Comparison of ENCODE assay signal across 8 mouse cellular contexts in genomic region chr15:84681455-84682193, GRCm38 (mm10). TPM values are rescaled to one million over a fixed set of nuclear protein-coding genes. Genes with fewer than 3 reads are reported as not detected.
A peak's percentile ranks its signal among the peaks of the same experiment; 100 is the strongest.
DNase-seq lines count a peak whose midpoint lies in the region; ATAC-seq and TF ChIP-seq lines count a peak whose summit lies in the region.

No protein-coding gene starts in this region.

- WGBS in forebrain, embryonic 14.5 days = 2% methylated on average over 28 of the region's 31 CpGs
- 2% methylated on average over 29 of the region's 31 CpGs for WGBS in hindbrain, embryonic 14.5 days
- 2% methylated on average over 31 of the region's 31 CpGs for WGBS in liver, embryonic 12.5 days (ENCODE audit: insufficient replicate concordance)
- 6% methylated on average over 31 of the region's 31 CpGs for WGBS in olfactory bulb, adult 2 months

- peak overlapping the region; percentile 95 for H3K4me2 ChIP-seq in forebrain, embryonic 14.5 days (ENCODE audit: low read length)
- H3K4me2 ChIP-seq in hindbrain, embryonic 14.5 days (replicated peaks) = peak overlapping the region; percentile 96
- H3K4me2 ChIP-seq in liver, embryonic 12.5 days = peak overlapping the region; percentile 87

- CTCF ChIA-PET in Patski (lab: Charles Lee) = interaction anchor here (0.6 to 0.9 kb wide), 2 partner anchors 9 to 234 kb away, joined by 3 read pairs; no protein-coding TSS in a partner anchor

- no peaks in the 10 kb centered on the region for H3K4me1 ChIP-seq in forebrain, embryonic 14.5 days (ENCODE audit: control insufficient read depth, insufficient read depth, low read length)
- peaks cover 19% of the 10 kb centered on the region for H3K4me1 ChIP-seq in hindbrain, embryonic 14.5 days (replicated peaks; ENCODE audit: control insufficient read depth, insufficient read depth, low read length)
- peaks cover 52% of the 10 kb centered on the region for H3K4me1 ChIP-seq in liver, embryonic 12.5 days
- H3K4me1 ChIP-seq in olfactory bulb, adult 2 months (ENCODE audit: control insufficient read depth, insufficient read depth, low read length) = peaks cover 19% of the 10 kb centered on the region

- no peak for TF ChIP-seq POLR2A in olfactory bulb, adult 2 months (IDR thresholded peaks at IDR 0.05; ENCODE audit: insufficient read depth, low read depth, low read length)

- no peaks in the 10 kb centered on the region for H3K9me3 ChIP-seq in forebrain, embryonic 14.5 days (replicated peaks; ENCODE audit: control insufficient read depth, low read length)
- H3K9me3 ChIP-seq in hindbrain, embryonic 14.5 days (ENCODE audit: control insufficient read depth, low read length) = no peaks in the 10 kb centered on the region
- no peaks in the 10 kb centered on the region for H3K9me3 ChIP-seq in liver, embryonic 12.5 days (replicated peaks)

- peak overlapping the region; percentile 44 for H3K4me3 ChIP-seq in forebrain, embryonic 14.5 days (ENCODE audit: low read depth, low read length)
- H3K4me3 ChIP-seq in hindbrain, embryonic 14.5 days (replicated peaks; ENCODE audit: low read length) = peak overlapping the region; percentile 48
- H3K4me3 ChIP-seq in liver, embryonic 12.5 days = peak overlapping the region; percentile 67
- H3K4me3 ChIP-seq in olfactory bulb, adult 2 months (ENCODE audit: insufficient read depth, low read depth, low read length) = peak overlapping the region; percentile 53

- POLR2A ChIA-PET in Patski (lab: Charles Lee) = interaction anchor here (0.6 to 1.4 kb wide), 2 partner anchors 17 to 43 kb away, joined by 3 to 4 read pairs; no protein-coding TSS in a partner anchor

- peak overlapping the region; percentile 54; the same call in 1 of the 2 replicates for H3K9ac ChIP-seq in forebrain, embryonic 14.5 days (ENCODE audit: low read length)
- peak overlapping the region; percentile 46 for H3K9ac ChIP-seq in hindbrain, embryonic 14.5 days
- peak overlapping the region; percentile 66 for H3K9ac ChIP-seq in liver, embryonic 12.5 days

- no peaks in the 10 kb centered on the region for H3K27me3 ChIP-seq in Patski
- no peaks in the 10 kb centered on the region; the same call in 1 of the 2 replicates for H3K27me3 ChIP-seq in forebrain, embryonic 14.5 days (replicated peaks; ENCODE audit: control insufficient read depth, insufficient read depth, low read length)
- peaks cover 22% of the 10 kb centered on the region for H3K27me3 ChIP-seq in hindbrain, embryonic 14.5 days (ENCODE audit: control insufficient read depth, insufficient read depth, low read length)
- peaks cover 23% of the 10 kb centered on the region; the same call in 1 of the 2 replicates for H3K27me3 ChIP-seq in liver, embryonic 12.5 days (replicated peaks)

- peak; percentile 77 for DNase-seq in A20 (ENCODE audit: low read depth, low spot score)
- no peak for DNase-seq in Patski (ENCODE audit: low read depth, low spot score)
- DNase-seq in forebrain, embryonic 14.5 days (ENCODE audit: low spot score) = peak; percentile 37
- DNase-seq in hindbrain, embryonic 14.5 days (ENCODE audit: low spot score) = no peak
- DNase-seq in cerebellum, adult 9-10 months = no peak

- H3K36me3 ChIP-seq in forebrain, embryonic 14.5 days (ENCODE audit: control insufficient read depth, insufficient read depth, low read length) = no peaks in the 10 kb centered on the region
- no peaks in the 10 kb centered on the region for H3K36me3 ChIP-seq in hindbrain, embryonic 14.5 days (replicated peaks; ENCODE audit: control insufficient read depth, insufficient read depth)
- H3K36me3 ChIP-seq in liver, embryonic 12.5 days = peaks cover 5% of the 10 kb centered on the region; the same call in 1 of the 2 replicates

- no peak for TF ChIP-seq CTCF in Patski (IDR thresholded peaks at IDR 0.05)
- no peak for TF ChIP-seq CTCF in olfactory bulb, adult 2 months (IDR thresholded peaks at IDR 0.05; ENCODE audit: insufficient read depth, low read depth, low read length)

- ATAC-seq in Patski = peak; percentile 28
- ATAC-seq in forebrain, embryonic 14.5 days = no peak
- ATAC-seq in hindbrain, embryonic 14.5 days (ENCODE audit: low FRiP score) = no peak
- peak; percentile 8; the same call in 1 of the 2 replicates for ATAC-seq in liver, embryonic 12.5 days
- ATAC-seq in cerebellum, adult (ENCODE audit: insufficient number of reproducible peaks, low FRiP score, low TSS enrichment) = no peak

- in situ Hi-C loops in Patski (cut with MboI; ENCODE audit: low pct_unique_long_range_greater_than_20kb) = no loop called here

- H3K27ac ChIP-seq in forebrain, embryonic 14.5 days (ENCODE audit: low read depth, low read length) = no peak overlapping the region
- 0 out of 2 replicates have a peak overlapping the region, but pooled peaks have one; percentile 9 for H3K27ac ChIP-seq in hindbrain, embryonic 14.5 days
- peak overlapping the region; percentile 56 for H3K27ac ChIP-seq in liver, embryonic 12.5 days
- no peak overlapping the region for H3K27ac ChIP-seq in olfactory bulb, adult 2 months (ENCODE audit: insufficient read depth, low read depth, low read length)

RNA-seq across cellular contexts. Expression of gene Prr5, which starts 12.2 kb away (rescaled TPM):
- 15.6 TPM for polyA plus RNA-seq in Patski (2021)
- polyA plus RNA-seq in forebrain, embryonic 14.5 days (2014; fragmentation: Nextera tagmentation; extraction: Ambion mirVana) = 9.0 and 10.5 TPM in 2 replicates
- polyA plus RNA-seq in hindbrain, embryonic 14.5 days (2014; fragmentation: Nextera tagmentation; extraction: Ambion mirVana) = 26.2 and 27.1 TPM in 2 replicates
- 12.6 and 14.1 TPM in 2 replicates for polyA plus RNA-seq in liver, embryonic 12.5 days (2016; fragmentation: Nextera tagmentation; extraction: Ambion mirVana)
- not detected in 2 replicates for polyA plus RNA-seq in olfactory bulb, adult 2 months (2012; ENCODE audit: insufficient read depth, insufficient read length, low replicate concordance, missing spikeins)

RNA-seq across cellular contexts. Expression of gene Arhgap8, which starts 38.2 kb away (rescaled TPM):
- polyA plus RNA-seq in Patski (2021) = 0.39 TPM
- 0.20 and 0.37 TPM in 2 replicates for polyA plus RNA-seq in forebrain, embryonic 14.5 days (2014; fragmentation: Nextera tagmentation; extraction: Ambion mirVana)
- polyA plus RNA-seq in hindbrain, embryonic 14.5 days (2014; fragmentation: Nextera tagmentation; extraction: Ambion mirVana) = 0.87 and 1.0 TPM in 2 replicates
- polyA plus RNA-seq in liver, embryonic 12.5 days (2016; fragmentation: Nextera tagmentation; extraction: Ambion mirVana) = 0.88 and 0.91 TPM in 2 replicates
- polyA plus RNA-seq in olfactory bulb, adult 2 months (2012; ENCODE audit: insufficient read depth, insufficient read length, low replicate concordance, missing spikeins) = not detected in 2 replicates

Comparison
In these comparisons a context has a peak if more than half of its experiments do, and no peak if none do; other contexts are left out.
1. DNase-seq: peak in A20 (single experiment) and forebrain, embryonic 14.5 days (single experiment); none in Patski (single experiment), hindbrain, embryonic 14.5 days (single experiment) and cerebellum, adult 9-10 months (single experiment).
2. ATAC-seq: peak in Patski (single experiment) and liver, embryonic 12.5 days (single experiment); none in forebrain, embryonic 14.5 days (single experiment), hindbrain, embryonic 14.5 days (single experiment) and cerebellum, adult (single experiment).
3. H3K27ac ChIP-seq: peak in hindbrain, embryonic 14.5 days (single experiment) and liver, embryonic 12.5 days (single experiment); none in forebrain, embryonic 14.5 days (single experiment) and olfactory bulb, adult 2 months (single experiment).
4. Peak in every context shown above with its lines, with median percentiles within 50 percentile points of each other: H3K4me2 ChIP-seq, H3K4me3 ChIP-seq and H3K9ac ChIP-seq.